Mouse (Mus musculus) embryonic facial prominence, embryonic 11.5 days (tissue): ENCODE measurements around the gene Hbq1b. TPM values are rescaled to one million over a fixed set of nuclear protein-coding genes. Genes with fewer than 3 reads are reported as not detected.

Source experiments
- ATAC-seq: fragments of 200-750 bp; cut with Nextera tagmentation; replicated peaks from 2 replicates; pipeline ENCODE4 v1.8.0; 2017; ENCODE audit warnings: low read depth; ENCODE audit not compliant: insufficient number of reproducible peaks, low FRiP score, low TSS enrichment
- DNase-seq: peaks from one replicate; pipeline ENCODE4 v3.0.0-alpha.2; 2015; ENCODE audit warnings: low spot score
- H3K27ac ChIP-seq: fragments of 300-500 bp; sonication (generic); replicated peaks from 2 replicates; pipeline ENCODE4 v1.5.1; 2014; ENCODE audit warnings: mild to moderate bottlenecking, low read depth, low read length, control low read depth
- H3K27me3 ChIP-seq: fragments of 300-500 bp; sonication (generic); 2 replicates; pipeline ENCODE4 v1.6.1; 2014; ENCODE audit warnings: mild to moderate bottlenecking, low read length, moderate library complexity, mixed read lengths; ENCODE audit not compliant: control insufficient read depth, insufficient read depth
- H3K36me3 ChIP-seq: fragments of 300-500 bp; sonication (generic); replicated peaks from 2 replicates; pipeline ENCODE4 v1.6.1; 2014; ENCODE audit warnings: low read depth, mild to moderate bottlenecking, low read length, moderate library complexity, mixed read lengths; ENCODE audit not compliant: control insufficient read depth, insufficient read depth
- H3K4me1 ChIP-seq: fragments of 300-500 bp; sonication (generic); 2 replicates; pipeline ENCODE4 v1.6.1; 2014; ENCODE audit warnings: low read length, mixed read lengths; ENCODE audit not compliant: control insufficient read depth, insufficient read depth
- H3K4me2 ChIP-seq: fragments of 300-500 bp; sonication (generic); 2 replicates; pipeline ENCODE4 v1.6.1; 2014; ENCODE audit warnings: low read depth, mild to moderate bottlenecking, control low read depth, low read length, moderate library complexity
- H3K4me3 ChIP-seq: fragments of 300-500 bp; sonication (generic); 2 replicates; pipeline ENCODE4 v1.5.1; 2014; ENCODE audit warnings: low read depth, low read length, control low read depth
- H3K9ac ChIP-seq: fragments of 300-500 bp; sonication (generic); replicated peaks from 2 replicates; pipeline ENCODE4 v1.6.1; 2014; ENCODE audit warnings: mild to moderate bottlenecking, control low read depth, low read length
- H3K9me3 ChIP-seq: fragments of 300-500 bp; sonication (generic); replicated peaks from 2 replicates; pipeline ENCODE4 v1.6.1; 2016; ENCODE audit warnings: mild to moderate bottlenecking, low read length, inconsistent platforms, mixed read lengths; ENCODE audit not compliant: control insufficient read depth
- WGBS: fragments of 180-500 bp; shearing (Covaris S2); extraction: QIAGEN DNeasy Blood & Tissue Kit; methylation state at CpG from one replicate; pipeline ENCODE4 v1.1.7; 2014; 5-methylcytosine and 5-hydroxymethylcytosine counted together
- polyA plus RNA-seq: library from polyadenylated mRNA; unstranded; fragments of >200 nt; fragmentation: Nextera tagmentation; extraction: Ambion mirVana; gene quantifications from 2 replicates; pipeline ENCODE4 v1.2.1, GENCODE M21; 2014

Hbq1b gene
- polyA plus RNA-seq, 1 experiment from 2014 or later = 6.3 TPM

- ATAC-seq = no peak
- Histone ChIP-seq H3K36me3 (no peaks in the 10 kb centered on the region), H3K9me3 (no peaks in the 10 kb centered on the region), H3K9ac (no peak overlapping the region), H3K27me3 (no peaks in the 10 kb centered on the region), H3K4me3 (no peak overlapping the region), H3K27ac (no peak overlapping the region), H3K4me1 (no peaks in the 10 kb centered on the region), H3K4me2 (no peak overlapping the region)
- WGBS = 83% methylated on average over 2 of the region's 2 CpGs
- no peak for DNase-seq
Observed at GRCm38 (mm10) chr11:32333235-32333634, 46.5 kb downstream of the Hbq1b start.

- WGBS = 82% methylated on average over 6 of the region's 6 CpGs
- no peak overlapping the region for H3K27ac ChIP-seq
- H3K4me1 ChIP-seq = no peaks in the 10 kb centered on the region
Observed at GRCm38 (mm10) chr11:32336435-32336907, 49.7 kb downstream of the Hbq1b start.

More at GRCm38 (mm10) chr11:32336435-32336907, 49.7 kb downstream of the Hbq1b start:
- no peak overlapping the region for H3K4me3 ChIP-seq
- ATAC-seq = no peak
- H3K36me3 ChIP-seq = no peaks in the 10 kb centered on the region
- no peak overlapping the region for H3K9ac ChIP-seq
- H3K4me2 ChIP-seq = no peak overlapping the region
- no peaks in the 10 kb centered on the region for H3K27me3 ChIP-seq
- no peaks in the 10 kb centered on the region for H3K9me3 ChIP-seq
- no peak for DNase-seq

Other genes starting within 250 kb of the Hbq1b start
- 0.08 TPM in 1 of 2 replicates, not detected in the other for gene Il9r, start 86.7 kb upstream of the Hbq1b start, polyA plus RNA-seq
- gene Snrnp25, start 81.5 kb upstream of the Hbq1b start, polyA plus RNA-seq = 91.8 and 94.6 TPM in 2 replicates
- gene Rhbdf1, start 64.7 kb upstream of the Hbq1b start, polyA plus RNA-seq = 21.6 and 24.0 TPM in 2 replicates
- 29.6 and 30.9 TPM in 2 replicates for gene Mpg, start 60.5 kb upstream of the Hbq1b start, polyA plus RNA-seq
- gene Nprl3, start 19.3 kb upstream of the Hbq1b start, polyA plus RNA-seq = 23.4 and 28.7 TPM in 2 replicates
- 2,193 and 2,570 TPM in 2 replicates for gene Hba-x, start 10.6 kb upstream of the Hbq1b start, polyA plus RNA-seq
- 2,270 and 2,500 TPM in 2 replicates for gene Hba-a1, start 3.5 kb upstream of the Hbq1b start, polyA plus RNA-seq
- gene Hba-a2, start 9.5 kb downstream of the Hbq1b start, polyA plus RNA-seq = 4,574 and 5,165 TPM in 2 replicates
- 0.50 TPM in 1 of 2 replicates, not detected in the other for gene Hbq1a, start 13.1 kb downstream of the Hbq1b start, polyA plus RNA-seq
- gene Sh3pxd2b, start 60.9 kb downstream of the Hbq1b start, polyA plus RNA-seq = 17.2 and 18.0 TPM in 2 replicates
- 99.8 and 104 TPM in 2 replicates for gene Ubtd2, start 168.4 kb downstream of the Hbq1b start, polyA plus RNA-seq
- 0.65 TPM in 1 of 2 replicates, not detected in the other for gene Efcab9, start 245.1 kb downstream of the Hbq1b start, polyA plus RNA-seq
- 1.4 and 1.7 TPM in 2 replicates for gene Stk10, start 246.3 kb downstream of the Hbq1b start, polyA plus RNA-seq